Mouse (Mus musculus): ENCODE measurements around the gene Itgb6. TPM values are rescaled to one million over a fixed set of nuclear protein-coding genes. Genes with fewer than 3 reads are reported as not detected.
A peak's percentile ranks its signal among the peaks of the same experiment; 100 is the strongest.

Itgb6 gene
- polyA plus RNA-seq, 1 experiment from 2014 or later: 0.75 TPM

GRCm38 (mm10) chr2:60636910-60637761 is 85.3 kb downstream of the Itgb6 start:
- no peaks in the 10 kb centered on the region for H3K9me3 ChIP-seq (ENCODE audit: control insufficient read depth, low read length)
- H3K4me2 ChIP-seq (ENCODE audit: low read depth, low read length, severe bottlenecking): 0 out of 2 replicates have a peak overlapping the region, but pooled peaks have one; percentile 9
- 35% methylated on average over 20 of the region's 20 CpGs for WGBS
- DNase-seq (ENCODE audit: low spot score) (peak; percentile 62), ATAC-seq (replicated peaks; ENCODE audit: low FRiP score) (peak; percentile 82)
- H3K4me3 ChIP-seq (ENCODE audit: low read depth, low read length): no peak overlapping the region
- peaks cover 5% of the 10 kb centered on the region for H3K27me3 ChIP-seq (ENCODE audit: control insufficient read depth, insufficient read depth, low read length)
- H3K9ac ChIP-seq (ENCODE audit: low read length): no peak overlapping the region
- H3K36me3 ChIP-seq (ENCODE audit: control insufficient read depth, insufficient read depth, low read length): no peaks in the 10 kb centered on the region
- H3K27ac ChIP-seq (ENCODE audit: low read depth, low read length): no peak overlapping the region
- no peaks in the 10 kb centered on the region for H3K4me1 ChIP-seq (replicated peaks; ENCODE audit: control insufficient read depth, insufficient read depth, low read length)

GRCm38 (mm10) chr2:60636481-60636880 is 86.0 kb downstream of the Itgb6 start:
- Histone ChIP-seq H3K9me3 (ENCODE audit: control insufficient read depth, low read length) (no peaks in the 10 kb centered on the region), H3K36me3 (ENCODE audit: control insufficient read depth, insufficient read depth, low read length) (no peaks in the 10 kb centered on the region), H3K4me1 (replicated peaks; ENCODE audit: control insufficient read depth, insufficient read depth, low read length) (no peaks in the 10 kb centered on the region), H3K4me2 (ENCODE audit: low read depth, low read length, severe bottlenecking) (no peak overlapping the region), H3K27ac (ENCODE audit: low read depth, low read length) (no peak overlapping the region), H3K9ac (ENCODE audit: low read length) (no peak overlapping the region), H3K27me3 (ENCODE audit: control insufficient read depth, insufficient read depth, low read length) (peaks cover 5% of the 10 kb centered on the region), H3K4me3 (ENCODE audit: low read depth, low read length) (no peak overlapping the region)
- no peak for DNase-seq (ENCODE audit: low spot score)
- WGBS: 39% methylated on average over 3 of the region's 3 CpGs
- ATAC-seq (replicated peaks; ENCODE audit: low FRiP score): peak; percentile 83

GRCm38 (mm10) chr2:60636038-60636437 is 86.4 kb downstream of the Itgb6 start:
- no peak overlapping the region for H3K9ac ChIP-seq (ENCODE audit: low read length)
- ATAC-seq (replicated peaks; ENCODE audit: low FRiP score): no peak
- no peaks in the 10 kb centered on the region for H3K4me1 ChIP-seq (replicated peaks; ENCODE audit: control insufficient read depth, insufficient read depth, low read length)
- no peak for DNase-seq (ENCODE audit: low spot score)
- H3K4me2 ChIP-seq (ENCODE audit: low read depth, low read length, severe bottlenecking): no peak overlapping the region
- H3K27ac ChIP-seq (ENCODE audit: low read depth, low read length): no peak overlapping the region
- H3K27me3 ChIP-seq (ENCODE audit: control insufficient read depth, insufficient read depth, low read length): peaks cover 5% of the 10 kb centered on the region
- 62% methylated on average over 6 of the region's 6 CpGs for WGBS
- H3K36me3 ChIP-seq (ENCODE audit: control insufficient read depth, insufficient read depth, low read length): no peaks in the 10 kb centered on the region
- no peak overlapping the region for H3K4me3 ChIP-seq (ENCODE audit: low read depth, low read length)
- no peaks in the 10 kb centered on the region for H3K9me3 ChIP-seq (ENCODE audit: control insufficient read depth, low read length)

- Histone ChIP-seq H3K4me3 (ENCODE audit: low read depth, low read length) (no peak overlapping the region), H3K9me3 (ENCODE audit: control insufficient read depth, low read length) (no peaks in the 10 kb centered on the region), H3K4me1 (replicated peaks; ENCODE audit: control insufficient read depth, insufficient read depth, low read length) (no peaks in the 10 kb centered on the region), H3K4me2 (ENCODE audit: low read depth, low read length, severe bottlenecking) (no peak overlapping the region), H3K9ac (ENCODE audit: low read length) (no peak overlapping the region), H3K27me3 (ENCODE audit: control insufficient read depth, insufficient read depth, low read length) (peaks cover 3% of the 10 kb centered on the region), H3K27ac (ENCODE audit: low read depth, low read length) (no peak overlapping the region), H3K36me3 (ENCODE audit: control insufficient read depth, insufficient read depth, low read length) (no peaks in the 10 kb centered on the region)
- ATAC-seq (replicated peaks; ENCODE audit: low FRiP score) (no peak), DNase-seq (ENCODE audit: low spot score) (no peak)
- WGBS: 93% methylated on average over 2 of the region's 2 CpGs
Observed at GRCm38 (mm10) chr2:60632791-60633190, 89.7 kb downstream of the Itgb6 start.

- no peak overlapping the region for H3K4me2 ChIP-seq (ENCODE audit: low read depth, low read length, severe bottlenecking)
- H3K27ac ChIP-seq (ENCODE audit: low read depth, low read length): no peak overlapping the region
- ATAC-seq (replicated peaks; ENCODE audit: low FRiP score) (no peak), DNase-seq (ENCODE audit: low spot score) (no peak)
- H3K4me3 ChIP-seq (ENCODE audit: low read depth, low read length): no peak overlapping the region
- 49% methylated on average over 2 of the region's 2 CpGs for WGBS
- no peaks in the 10 kb centered on the region for H3K9me3 ChIP-seq (ENCODE audit: control insufficient read depth, low read length)
- no peak overlapping the region for H3K9ac ChIP-seq (ENCODE audit: low read length)
- no peaks in the 10 kb centered on the region for H3K4me1 ChIP-seq (replicated peaks; ENCODE audit: control insufficient read depth, insufficient read depth, low read length)
- H3K27me3 ChIP-seq (ENCODE audit: control insufficient read depth, insufficient read depth, low read length): no peaks in the 10 kb centered on the region
- no peaks in the 10 kb centered on the region for H3K36me3 ChIP-seq (ENCODE audit: control insufficient read depth, insufficient read depth, low read length)
Observed at GRCm38 (mm10) chr2:60630304-60630703, 92.1 kb downstream of the Itgb6 start.

GRCm38 (mm10) chr2:60627952-60628351 is 94.5 kb downstream of the Itgb6 start:
- H3K4me2 ChIP-seq (ENCODE audit: low read depth, low read length, severe bottlenecking): no peak overlapping the region
- no peak for DNase-seq (ENCODE audit: low spot score)
- no peak for ATAC-seq (replicated peaks; ENCODE audit: low FRiP score)
- no peaks in the 10 kb centered on the region for H3K4me1 ChIP-seq (replicated peaks; ENCODE audit: control insufficient read depth, insufficient read depth, low read length)
- no peaks in the 10 kb centered on the region for H3K27me3 ChIP-seq (ENCODE audit: control insufficient read depth, insufficient read depth, low read length)
- no peak overlapping the region for H3K27ac ChIP-seq (ENCODE audit: low read depth, low read length)
- H3K9me3 ChIP-seq (ENCODE audit: control insufficient read depth, low read length): no peaks in the 10 kb centered on the region
- H3K9ac ChIP-seq (ENCODE audit: low read length): no peak overlapping the region
- H3K4me3 ChIP-seq (ENCODE audit: low read depth, low read length): no peak overlapping the region
- WGBS: 90% methylated on average over 4 of the region's 4 CpGs
- H3K36me3 ChIP-seq (ENCODE audit: control insufficient read depth, insufficient read depth, low read length): no peaks in the 10 kb centered on the region

GRCm38 (mm10) chr2:60627515-60627914 is 94.9 kb downstream of the Itgb6 start:
- Histone ChIP-seq H3K4me3 (ENCODE audit: low read depth, low read length) (no peak overlapping the region), H3K4me1 (replicated peaks; ENCODE audit: control insufficient read depth, insufficient read depth, low read length) (no peaks in the 10 kb centered on the region), H3K27me3 (ENCODE audit: control insufficient read depth, insufficient read depth, low read length) (no peaks in the 10 kb centered on the region), H3K27ac (ENCODE audit: low read depth, low read length) (no peak overlapping the region), H3K9ac (ENCODE audit: low read length) (no peak overlapping the region), H3K36me3 (ENCODE audit: control insufficient read depth, insufficient read depth, low read length) (no peaks in the 10 kb centered on the region), H3K9me3 (ENCODE audit: control insufficient read depth, low read length) (no peaks in the 10 kb centered on the region), H3K4me2 (ENCODE audit: low read depth, low read length, severe bottlenecking) (no peak overlapping the region)
- WGBS: 83% methylated on average over 10 of the region's 10 CpGs
- DNase-seq (ENCODE audit: low spot score): no peak
- ATAC-seq (replicated peaks; ENCODE audit: low FRiP score): no peak

GRCm38 (mm10) chr2:60625766-60626165 is 96.7 kb downstream of the Itgb6 start:
- Histone ChIP-seq H3K27ac (ENCODE audit: low read depth, low read length) (no peak overlapping the region), H3K27me3 (ENCODE audit: control insufficient read depth, insufficient read depth, low read length) (no peaks in the 10 kb centered on the region), H3K4me2 (ENCODE audit: low read depth, low read length, severe bottlenecking) (no peak overlapping the region), H3K36me3 (ENCODE audit: control insufficient read depth, insufficient read depth, low read length) (no peaks in the 10 kb centered on the region), H3K4me3 (ENCODE audit: low read depth, low read length) (no peak overlapping the region), H3K9ac (ENCODE audit: low read length) (no peak overlapping the region), H3K4me1 (replicated peaks; ENCODE audit: control insufficient read depth, insufficient read depth, low read length) (no peaks in the 10 kb centered on the region), H3K9me3 (ENCODE audit: control insufficient read depth, low read length) (no peaks in the 10 kb centered on the region)
- ATAC-seq (replicated peaks; ENCODE audit: low FRiP score) (no peak), DNase-seq (ENCODE audit: low spot score) (no peak)
- WGBS: 72% methylated on average over 2 of the region's 2 CpGs

GRCm38 (mm10) chr2:60622161-60622560 is 100.3 kb downstream of the Itgb6 start:
- no peaks in the 10 kb centered on the region for H3K36me3 ChIP-seq (ENCODE audit: control insufficient read depth, insufficient read depth, low read length)
- no peaks in the 10 kb centered on the region; the same call in 1 of the 2 replicates for H3K27me3 ChIP-seq (ENCODE audit: control insufficient read depth, insufficient read depth, low read length)
- no peak overlapping the region for H3K27ac ChIP-seq (ENCODE audit: low read depth, low read length)
- no peak for ATAC-seq (replicated peaks; ENCODE audit: low FRiP score)
- no peak overlapping the region for H3K4me3 ChIP-seq (ENCODE audit: low read depth, low read length)
- H3K4me1 ChIP-seq (replicated peaks; ENCODE audit: control insufficient read depth, insufficient read depth, low read length): no peaks in the 10 kb centered on the region
- no peak overlapping the region for H3K4me2 ChIP-seq (ENCODE audit: low read depth, low read length, severe bottlenecking)
- no peak overlapping the region for H3K9ac ChIP-seq (ENCODE audit: low read length)
- no peaks in the 10 kb centered on the region for H3K9me3 ChIP-seq (ENCODE audit: control insufficient read depth, low read length)
- DNase-seq (ENCODE audit: low spot score): no peak
- 84% methylated on average over 7 of the region's 7 CpGs for WGBS

Data from forebrain, embryonic 11.5 days (tissue).